Mouse (Mus musculus) T-cell, adult 2 months (primary cell): ENCODE data around the gene Lamb2.

ENCODE experiments used
- DNase-seq: peaks from one replicate; pipeline ENCODE4 v3.0.0; 2022; ENCODE audit warnings: low spot score

The Lamb2 gene

GRCm38 (mm10) chr9:108461181-108461631, 18.3 kb upstream of the Lamb2 start, which contains the start of gene Klhdc8b:
TSS of gene Klhdc8b (minus strand) at chr9:108461581.
- no peak for DNase-seq

- DNase-seq: no peak
Observed at GRCm38 (mm10) chr9:108461675-108462074, 17.9 kb upstream of the Lamb2 start.

- DNase-seq: no peak
Observed at GRCm38 (mm10) chr9:108462192-108462591, 17.3 kb upstream of the Lamb2 start.

GRCm38 (mm10) chr9:108463713-108464112, 15.8 kb upstream of the Lamb2 start:
- no peak for DNase-seq

- no peak for DNase-seq
Observed at GRCm38 (mm10) chr9:108466219-108466618, 13.3 kb upstream of the Lamb2 start.

GRCm38 (mm10) chr9:108469430-108469829, 10.1 kb upstream of the Lamb2 start:
- no peak for DNase-seq

- DNase-seq: no peak
Observed at GRCm38 (mm10) chr9:108469845-108470244, 9.7 kb upstream of the Lamb2 start.

- DNase-seq: no peak
Observed at GRCm38 (mm10) chr9:108474528-108474927, 5.0 kb upstream of the Lamb2 start.

GRCm38 (mm10) chr9:108478638-108479156, 839 bp upstream of the Lamb2 start:
- no peak for DNase-seq

GRCm38 (mm10) chr9:108479241-108479640, 295 bp upstream of the Lamb2 start:
- no peak for DNase-seq

GRCm38 (mm10) chr9:108480813-108481519, 1.4 kb downstream of the Lamb2 start:
- DNase-seq: no peak

- DNase-seq: no peak
Observed at GRCm38 (mm10) chr9:108481520-108482210, 2.1 kb downstream of the Lamb2 start.

GRCm38 (mm10) chr9:108483051-108483790, 3.7 kb downstream of the Lamb2 start:
- DNase-seq: no peak

- DNase-seq: no peak
Observed at GRCm38 (mm10) chr9:108484021-108484420, 4.5 kb downstream of the Lamb2 start.

- no peak for DNase-seq
Observed at GRCm38 (mm10) chr9:108485301-108485875, 5.9 kb downstream of the Lamb2 start.

- DNase-seq: no peak
Observed at GRCm38 (mm10) chr9:108486973-108487530, 7.5 kb downstream of the Lamb2 start.

GRCm38 (mm10) chr9:108488403-108488802, 8.9 kb downstream of the Lamb2 start:
- no peak for DNase-seq

- no peak for DNase-seq
Observed at GRCm38 (mm10) chr9:108489215-108489614, 9.7 kb downstream of the Lamb2 start.

- peak; percentile 23 for DNase-seq
Observed at GRCm38 (mm10) chr9:108489702-108490558, 10.4 kb downstream of the Lamb2 start.

GRCm38 (mm10) chr9:108490559-108491285, 11.2 kb downstream of the Lamb2 start, which contains the start of gene Usp19:
TSS of gene Usp19 (plus strand) at chr9:108490602.
- peak; percentile 96 for DNase-seq
